Comparison of ENCODE assay signal across 25 mouse cellular contexts in genomic region chr14:100937358-100937887, GRCm38 (mm10).
"Had no signal": no experiment of that assay in that cellular context is flagged by ENCODE, and none has a peak within 500 bp of the region (broad histone marks: within the 10 kb centered on the region; RNA-seq: fewer than 3 reads in every experiment).

No protein-coding gene starts in this region.

- H3K4me3 ChIP-seq: gastrocnemius, adult 2 months; heart, adult 2 months; heart, embryonic 13.5 days; heart, embryonic 15.5 days; hindbrain, embryonic 13.5 days; hindbrain, embryonic 15.5 days; intestine, embryonic 15.5 days; layer of hippocampus, adult 2 months; left cerebral cortex, adult 2 months; limb, embryonic 10.5 days; limb, embryonic 12.5 days had no signal

- H3K9me3 ChIP-seq: heart, embryonic 13.5 days; heart, embryonic 15.5 days; hindbrain, embryonic 13.5 days; hindbrain, embryonic 15.5 days; intestine, embryonic 15.5 days; limb, embryonic 10.5 days; limb, embryonic 12.5 days had no signal

- H3K4me2 ChIP-seq: heart, embryonic 11.5 days; heart, embryonic 13.5 days; heart, embryonic 15.5 days; hindbrain, embryonic 13.5 days; hindbrain, embryonic 15.5 days; intestine, embryonic 15.5 days; limb, embryonic 12.5 days; liver, embryonic 11.5 days had no signal

- H3K36me3 ChIP-seq: heart, embryonic 13.5 days; heart, embryonic 15.5 days; hindbrain, embryonic 13.5 days; hindbrain, embryonic 15.5 days; intestine, embryonic 15.5 days; limb, embryonic 10.5 days; limb, embryonic 12.5 days had no signal

- DNase-seq: gastrocnemius, adult 2 months; gastrocnemius, postnatal 10 days; gastrocnemius, postnatal 25 days; heart, adult 11 months; heart, adult 2 months; heart, postnatal 14 days; heart, postnatal 36 days; kidney, adult 8-10 months; kidney, postnatal 10 days; kidney, postnatal 25 days; kidney, postnatal 4 days; liver had no signal

- H3K27ac ChIP-seq: gastrocnemius, adult 2 months; heart, adult 2 months; heart, embryonic 13.5 days; heart, embryonic 15.5 days; hindbrain, embryonic 13.5 days; hindbrain, embryonic 15.5 days; intestine, embryonic 15.5 days; layer of hippocampus, adult 2 months; left cerebral cortex, adult 2 months; limb, embryonic 10.5 days; limb, embryonic 12.5 days had no signal

- H3K9ac ChIP-seq: heart, embryonic 13.5 days; heart, embryonic 15.5 days; hindbrain, embryonic 13.5 days; hindbrain, embryonic 15.5 days; intestine, embryonic 15.5 days; limb, embryonic 12.5 days had no signal

- H3K27me3 ChIP-seq: heart, embryonic 13.5 days; heart, embryonic 15.5 days; hindbrain, embryonic 13.5 days; hindbrain, embryonic 15.5 days; intestine, embryonic 15.5 days; limb, embryonic 12.5 days had no signal

- ATAC-seq: inflammation-experienced regulatory T-cells, adult 6 months; intestine, embryonic 15.5 days; intestine, postnatal 0 days had no signal

- H3K4me1 ChIP-seq: heart, embryonic 13.5 days; heart, embryonic 15.5 days; hindbrain, embryonic 13.5 days; hindbrain, embryonic 15.5 days; intestine, embryonic 15.5 days; limb, embryonic 10.5 days; limb, embryonic 12.5 days had no signal
